ENCODE assay signal across 12 mouse cellular contexts in the genomic region with DNA sequence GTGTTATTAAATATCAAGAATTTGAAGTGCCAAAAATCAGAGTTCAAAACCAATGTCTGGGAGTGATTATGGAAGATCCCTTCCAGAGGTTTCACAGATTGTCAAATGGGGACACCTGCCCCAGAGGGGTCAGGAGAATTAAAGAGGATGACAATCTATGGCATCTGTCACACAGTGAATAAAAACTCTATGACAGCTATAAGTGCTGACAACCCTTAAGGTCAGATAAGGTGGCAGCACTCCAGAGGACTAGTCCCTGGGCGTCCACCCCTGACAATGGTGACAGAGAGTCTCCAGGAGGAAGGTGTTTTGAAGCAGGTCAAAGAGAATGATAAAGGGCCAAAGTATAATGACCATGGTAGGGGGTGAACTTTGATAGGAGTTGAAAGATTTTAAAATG.
"Had no signal": no experiment of that assay in that cellular context is flagged by ENCODE, and none has a peak within 500 bp of the region (broad histone marks: within the 10 kb centered on the region; RNA-seq: fewer than 3 reads in every experiment).

No protein-coding gene starts in this region.

- H3K4me1 ChIP-seq: intestine, embryonic 15.5 days had no signal

- H3K4me2 ChIP-seq: intestine, embryonic 15.5 days; kidney, embryonic 15.5 days; limb, embryonic 12.5 days; lung, embryonic 15.5 days; midbrain, embryonic 12.5 days had no signal

- H3K27ac ChIP-seq: intestine, embryonic 15.5 days; kidney, embryonic 15.5 days; limb, embryonic 12.5 days; lung, embryonic 15.5 days; macrophage; midbrain, embryonic 12.5 days had no signal

- H3K9ac ChIP-seq: intestine, embryonic 15.5 days; kidney, embryonic 15.5 days; limb, embryonic 12.5 days; lung, embryonic 15.5 days; midbrain, embryonic 12.5 days had no signal

- DNase-seq: kidney, adult 18-20 months; kidney, postnatal 14 days; lung, postnatal 14 days; right cerebral cortex, adult 18-20 months; right cerebral cortex, postnatal 25 days; thymus, postnatal 14 days had no signal

- H3K36me3 ChIP-seq: intestine, embryonic 15.5 days had no signal

- H3K27me3 ChIP-seq: intestine, embryonic 15.5 days; kidney, embryonic 15.5 days; limb, embryonic 12.5 days; lung, embryonic 15.5 days; midbrain, embryonic 12.5 days had no signal

- H3K9me3 ChIP-seq: intestine, embryonic 15.5 days; kidney, embryonic 15.5 days; limb, embryonic 12.5 days; lung, embryonic 15.5 days; midbrain, embryonic 12.5 days had no signal

- H3K4me3 ChIP-seq: intestine, embryonic 15.5 days; kidney, embryonic 15.5 days; limb, embryonic 12.5 days; lung, embryonic 15.5 days; midbrain, embryonic 12.5 days had no signal

- ATAC-seq: intestine, embryonic 15.5 days had no signal
